Mouse (Mus musculus) liver, adult 2 months (tissue): ENCODE data around the gene Scaf4.
"Not testable (repeated sequence)": the region's sequence is repeated elsewhere in the genome, so short reads cannot be mapped to it uniquely, and the experiment has no call there.

Experiments used
- CTCF ChIP-seq: fragments of 200-500 bp; IDR thresholded peaks from 2 replicates; pipeline ENCODE4 v1.5.1; 2011; ENCODE audit warnings: low read depth, low read length, control low read depth
- POLR2A ChIP-seq: fragments of 200-500 bp; IDR thresholded peaks from 2 replicates; pipeline ENCODE4 v1.6.1; 2011; ENCODE audit warnings: low read length, control low read depth; ENCODE audit not compliant: insufficient read depth; ENCODE audit errors: extremely low read depth

DNA sequence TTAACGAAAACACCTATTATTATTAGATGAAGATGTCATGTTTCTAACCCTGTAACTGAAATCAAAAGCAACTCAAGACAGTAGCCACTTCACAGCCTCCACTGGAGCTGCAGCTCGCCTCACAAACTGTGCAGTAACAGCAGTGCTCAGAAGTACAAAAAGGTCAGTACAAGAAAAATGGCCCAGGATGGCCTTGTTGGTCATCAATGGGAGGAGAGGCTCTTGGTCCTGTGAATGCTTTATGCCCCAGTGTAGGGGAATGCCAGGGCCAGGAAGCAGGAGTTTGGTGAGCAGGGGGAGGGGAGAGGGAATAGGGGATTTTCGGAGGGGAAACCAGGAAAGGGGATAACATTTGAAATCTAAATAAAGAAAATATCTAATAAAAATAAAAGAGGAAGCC lies 33.0 kb downstream of the Scaf4 start:
- not testable (repeated sequence) for TF ChIP-seq CTCF, POLR2A
